In the genomic region with DNA sequence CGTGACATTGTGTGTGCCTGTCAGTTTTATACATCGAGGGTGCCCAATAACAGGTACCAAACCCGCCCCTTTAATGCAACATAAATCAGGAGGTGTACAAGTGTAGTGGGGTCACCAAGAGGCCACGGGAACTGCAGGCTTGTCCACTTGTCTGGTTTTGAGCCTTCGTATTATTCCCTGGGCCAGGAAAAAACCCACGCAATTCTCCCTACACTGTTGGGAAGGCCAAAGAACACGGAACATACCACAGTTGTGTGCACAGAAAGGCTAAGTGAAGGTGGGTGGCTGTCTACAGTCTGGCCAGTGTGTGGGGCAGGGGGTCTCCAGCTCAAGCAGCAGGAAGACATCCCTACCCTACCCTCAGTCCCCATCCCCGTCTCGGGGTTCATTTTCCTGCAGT, we compare ENCODE assay signal across 8 mouse cellular contexts.
DNase-seq lines count a peak whose midpoint lies in the region; ATAC-seq and TF ChIP-seq lines count a peak whose summit lies in the region.

No protein-coding gene starts in this region.

- peaks cover 49% of the 10 kb centered on the region for H3K4me1 ChIP-seq in kidney, embryonic 15.5 days
- H3K4me1 ChIP-seq in forebrain, embryonic 11.5 days (replicated peaks; ENCODE audit: control insufficient read depth, insufficient read depth, low read length) = peaks cover 7% of the 10 kb centered on the region
- H3K4me1 ChIP-seq in limb, embryonic 12.5 days (replicated peaks) = peaks cover 39% of the 10 kb centered on the region
- H3K4me1 ChIP-seq in olfactory bulb, adult 2 months (ENCODE audit: control insufficient read depth, insufficient read depth, low read length) = peaks cover 29% of the 10 kb centered on the region

- WGBS in kidney, embryonic 15.5 days = 34% methylated on average over 9 of the region's 9 CpGs
- WGBS in forebrain, embryonic 11.5 days = 76% methylated on average over 9 of the region's 9 CpGs
- WGBS in limb, embryonic 12.5 days = 38% methylated on average over 9 of the region's 9 CpGs
- 71% methylated on average over 9 of the region's 9 CpGs for WGBS in olfactory bulb, adult 2 months

- TF ChIP-seq POLR2A in olfactory bulb, adult 2 months (IDR thresholded peaks at IDR 0.05; ENCODE audit: insufficient read depth, low read depth, low read length) = no peak

- no peak for TF ChIP-seq CTCF in olfactory bulb, adult 2 months (IDR thresholded peaks at IDR 0.05; ENCODE audit: insufficient read depth, low read depth, low read length)

- H3K4me3 ChIP-seq in kidney, embryonic 15.5 days (replicated peaks) = no peak overlapping the region
- H3K4me3 ChIP-seq in forebrain, embryonic 11.5 days (ENCODE audit: low read depth, low read length) = no peak overlapping the region
- 0 out of 2 replicates have a peak overlapping the region, but pooled peaks have one; percentile 20 for H3K4me3 ChIP-seq in limb, embryonic 12.5 days (replicated peaks)
- H3K4me3 ChIP-seq in olfactory bulb, adult 2 months (ENCODE audit: insufficient read depth, low read depth, low read length) = no peak overlapping the region

- peak overlapping the region; percentile 45 for H3K4me2 ChIP-seq in kidney, embryonic 15.5 days
- no peak overlapping the region for H3K4me2 ChIP-seq in forebrain, embryonic 11.5 days (ENCODE audit: low read depth, low read length, severe bottlenecking)
- H3K4me2 ChIP-seq in limb, embryonic 12.5 days = peak overlapping the region; percentile 45

- H3K27ac ChIP-seq in kidney, embryonic 15.5 days = peak overlapping the region; percentile 92
- peak overlapping the region; percentile 86; the same call in 1 of the 2 replicates for H3K27ac ChIP-seq in forebrain, embryonic 11.5 days (ENCODE audit: low read depth, low read length)
- H3K27ac ChIP-seq in limb, embryonic 12.5 days = peak overlapping the region; percentile 96
- H3K27ac ChIP-seq in olfactory bulb, adult 2 months (ENCODE audit: insufficient read depth, low read depth, low read length) = peak overlapping the region; percentile 81

- H3K9me3 ChIP-seq in kidney, embryonic 15.5 days (replicated peaks) = no peaks in the 10 kb centered on the region
- no peaks in the 10 kb centered on the region for H3K9me3 ChIP-seq in forebrain, embryonic 11.5 days (ENCODE audit: control insufficient read depth, low read length)
- H3K9me3 ChIP-seq in limb, embryonic 12.5 days = no peaks in the 10 kb centered on the region

- H3K9ac ChIP-seq in kidney, embryonic 15.5 days = 0 out of 2 replicates have a peak overlapping the region, but pooled peaks have one; percentile 3
- H3K9ac ChIP-seq in forebrain, embryonic 11.5 days (ENCODE audit: low read length) = no peak overlapping the region
- H3K9ac ChIP-seq in limb, embryonic 12.5 days (replicated peaks) = peak overlapping the region; percentile 34; the same call in 1 of the 2 replicates

- H3K27me3 ChIP-seq in kidney, embryonic 15.5 days = no peaks in the 10 kb centered on the region
- H3K27me3 ChIP-seq in forebrain, embryonic 11.5 days (ENCODE audit: control insufficient read depth, insufficient read depth, low read length) = no peaks in the 10 kb centered on the region
- no peaks in the 10 kb centered on the region for H3K27me3 ChIP-seq in limb, embryonic 12.5 days

- ATAC-seq in kidney, embryonic 15.5 days (replicated peaks; ENCODE audit: low FRiP score) = no peak
- no peak for ATAC-seq in forebrain, embryonic 11.5 days (replicated peaks; ENCODE audit: low FRiP score)
- ATAC-seq in limb, embryonic 12.5 days (ENCODE audit: insufficient number of reproducible peaks, insufficient read depth, low FRiP score, low TSS enrichment, low read depth) = no peak

- no peak for DNase-seq in kidney, postnatal 36 days
- no peak for DNase-seq in forebrain, embryonic 11.5 days (ENCODE audit: low spot score)
- no peak for DNase-seq in cerebellum, postnatal 36 days
- no peak for DNase-seq in adrenal gland, adult 8-10 months
- DNase-seq in layer of hippocampus, postnatal 36 days = no peak

- H3K36me3 ChIP-seq in kidney, embryonic 15.5 days = no peaks in the 10 kb centered on the region
- no peaks in the 10 kb centered on the region for H3K36me3 ChIP-seq in forebrain, embryonic 11.5 days (ENCODE audit: control insufficient read depth, insufficient read depth, low read length)
- H3K36me3 ChIP-seq in limb, embryonic 12.5 days = no peaks in the 10 kb centered on the region
